Mouse (Mus musculus): Measurements from ENCODE around the gene Zdhhc14. TPM values are rescaled to one million over a fixed set of nuclear protein-coding genes. Genes with fewer than 3 reads are reported as not detected.

Zdhhc14 gene
- total and polyA plus RNA-seq, 2 experiments from 2014 or later: 0.74 to 5.2 TPM

GRCm38 (mm10) chr17:5635254-5635653 lies 142.9 kb downstream of the Zdhhc14 start:
- H3K9ac ChIP-seq (replicated peaks; ENCODE audit: low read depth, low read length): no peak overlapping the region
- 66% methylated on average over 2 of the region's 2 CpGs for WGBS
- no peak for DNase-seq (ENCODE audit: low spot score)

GRCm38 (mm10) chr17:5641436-5641835 lies 149.1 kb downstream of the Zdhhc14 start:
- DNase-seq (ENCODE audit: low spot score) (no peak), ATAC-seq (ENCODE audit: insufficient read depth, low read depth) (no peak)
- TF ChIP-seq CTCF (IDR thresholded peaks at IDR 0.05; ENCODE audit: low read depth) (no peak), EP300 (IDR thresholded peaks at IDR 0.05; ENCODE audit: low read depth) (no peak)
- 87% methylated on average over 8 of the region's 8 CpGs for WGBS
- Histone ChIP-seq H3K27me3 (ENCODE audit: control insufficient read depth, insufficient read depth, low read length) (no peaks in the 10 kb centered on the region), H3K27ac (ENCODE audit: low read depth) (no peak overlapping the region), H3K4me3 (ENCODE audit: low read depth, low read length) (no peak overlapping the region), H3K36me3 (replicated peaks; ENCODE audit: control insufficient read depth, insufficient read depth, low read length) (no peaks in the 10 kb centered on the region), H3K4me2 (ENCODE audit: low read depth, low read length) (no peak overlapping the region), H3K9ac (replicated peaks; ENCODE audit: low read depth, low read length) (no peak overlapping the region), H3K9me3 (replicated peaks; ENCODE audit: control insufficient read depth, low read length) (no peaks in the 10 kb centered on the region), H3K4me1 (ENCODE audit: control insufficient read depth, insufficient read depth) (no peaks in the 10 kb centered on the region)

More at GRCm38 (mm10) chr17:5635254-5635653, 142.9 kb downstream of the Zdhhc14 start:
- Histone ChIP-seq H3K27ac (ENCODE audit: low read depth) (no peak overlapping the region), H3K27me3 (ENCODE audit: control insufficient read depth, insufficient read depth, low read length) (no peaks in the 10 kb centered on the region), H3K4me3 (ENCODE audit: low read depth, low read length) (no peak overlapping the region), H3K9me3 (replicated peaks; ENCODE audit: control insufficient read depth, low read length) (no peaks in the 10 kb centered on the region), H3K36me3 (replicated peaks; ENCODE audit: control insufficient read depth, insufficient read depth, low read length) (no peaks in the 10 kb centered on the region), H3K4me1 (ENCODE audit: control insufficient read depth, insufficient read depth) (no peaks in the 10 kb centered on the region), H3K4me2 (ENCODE audit: low read depth, low read length) (no peak overlapping the region)
- no peak for ATAC-seq (ENCODE audit: insufficient read depth, low read depth)
- TF ChIP-seq EP300 (IDR thresholded peaks at IDR 0.05; ENCODE audit: low read depth): no peak
- no peak for TF ChIP-seq CTCF (IDR thresholded peaks at IDR 0.05; ENCODE audit: low read depth)

GRCm38 (mm10) chr17:5642918-5643721 lies 150.8 kb downstream of the Zdhhc14 start:
- DNase-seq (ENCODE audit: low spot score) (no peak), ATAC-seq (ENCODE audit: insufficient read depth, low read depth) (no peak)
- Histone ChIP-seq H3K9ac (replicated peaks; ENCODE audit: low read depth, low read length) (no peak overlapping the region), H3K27ac (ENCODE audit: low read depth) (no peak overlapping the region), H3K27me3 (ENCODE audit: control insufficient read depth, insufficient read depth, low read length) (no peaks in the 10 kb centered on the region), H3K9me3 (replicated peaks; ENCODE audit: control insufficient read depth, low read length) (no peaks in the 10 kb centered on the region), H3K4me1 (ENCODE audit: control insufficient read depth, insufficient read depth) (no peaks in the 10 kb centered on the region), H3K4me3 (ENCODE audit: low read depth, low read length) (no peak overlapping the region), H3K4me2 (ENCODE audit: low read depth, low read length) (no peak overlapping the region), H3K36me3 (replicated peaks; ENCODE audit: control insufficient read depth, insufficient read depth, low read length) (no peaks in the 10 kb centered on the region)
- 74% methylated on average over 15 of the region's 15 CpGs for WGBS
- TF ChIP-seq EP300 (IDR thresholded peaks at IDR 0.05; ENCODE audit: low read depth): no peak
- no peak for TF ChIP-seq CTCF (IDR thresholded peaks at IDR 0.05; ENCODE audit: low read depth)

GRCm38 (mm10) chr17:5650124-5650523 lies 157.8 kb downstream of the Zdhhc14 start:
- no peak overlapping the region for H3K9ac ChIP-seq (replicated peaks; ENCODE audit: low read depth, low read length)
- DNase-seq (ENCODE audit: low spot score) (no peak), ATAC-seq (ENCODE audit: insufficient read depth, low read depth) (no peak)
- TF ChIP-seq CTCF (IDR thresholded peaks at IDR 0.05; ENCODE audit: low read depth) (no peak), EP300 (IDR thresholded peaks at IDR 0.05; ENCODE audit: low read depth) (no peak)
- WGBS: 72% methylated on average over 4 of the region's 4 CpGs
- no peaks in the 10 kb centered on the region for H3K27me3 ChIP-seq (ENCODE audit: control insufficient read depth, insufficient read depth, low read length)
- no peak overlapping the region for H3K4me2 ChIP-seq (ENCODE audit: low read depth, low read length)
- no peaks in the 10 kb centered on the region for H3K36me3 ChIP-seq (replicated peaks; ENCODE audit: control insufficient read depth, insufficient read depth, low read length)
- H3K4me3 ChIP-seq (ENCODE audit: low read depth, low read length): no peak overlapping the region
- H3K27ac ChIP-seq (ENCODE audit: low read depth): no peak overlapping the region
- no peaks in the 10 kb centered on the region for H3K9me3 ChIP-seq (replicated peaks; ENCODE audit: control insufficient read depth, low read length)
- no peaks in the 10 kb centered on the region for H3K4me1 ChIP-seq (ENCODE audit: control insufficient read depth, insufficient read depth)

- TF ChIP-seq EP300 (IDR thresholded peaks at IDR 0.05; ENCODE audit: low read depth) (no peak), CTCF (IDR thresholded peaks at IDR 0.05; ENCODE audit: low read depth) (no peak)
- ATAC-seq (ENCODE audit: insufficient read depth, low read depth) (no peak), DNase-seq (ENCODE audit: low spot score) (no peak)
- WGBS: 72% methylated on average over 4 of the region's 4 CpGs
- H3K27ac ChIP-seq (ENCODE audit: low read depth): no peak overlapping the region
- H3K36me3 ChIP-seq (replicated peaks; ENCODE audit: control insufficient read depth, insufficient read depth, low read length): no peaks in the 10 kb centered on the region
- no peak overlapping the region for H3K9ac ChIP-seq (replicated peaks; ENCODE audit: low read depth, low read length)
- no peak overlapping the region for H3K4me3 ChIP-seq (ENCODE audit: low read depth, low read length)
- H3K4me1 ChIP-seq (ENCODE audit: control insufficient read depth, insufficient read depth): no peaks in the 10 kb centered on the region
- no peaks in the 10 kb centered on the region for H3K27me3 ChIP-seq (ENCODE audit: control insufficient read depth, insufficient read depth, low read length)
- H3K4me2 ChIP-seq (ENCODE audit: low read depth, low read length): no peak overlapping the region
- H3K9me3 ChIP-seq (replicated peaks; ENCODE audit: control insufficient read depth, low read length): no peaks in the 10 kb centered on the region
Measured at GRCm38 (mm10) chr17:5650642-5651041, 158.3 kb downstream of the Zdhhc14 start.

- H3K9me3 ChIP-seq (replicated peaks; ENCODE audit: control insufficient read depth, low read length): no peaks in the 10 kb centered on the region
- no peaks in the 10 kb centered on the region for H3K36me3 ChIP-seq (replicated peaks; ENCODE audit: control insufficient read depth, insufficient read depth, low read length)
- no peak overlapping the region for H3K4me2 ChIP-seq (ENCODE audit: low read depth, low read length)
- H3K9ac ChIP-seq (replicated peaks; ENCODE audit: low read depth, low read length): no peak overlapping the region
- DNase-seq (ENCODE audit: low spot score) (no peak), ATAC-seq (ENCODE audit: insufficient read depth, low read depth) (no peak)
- TF ChIP-seq EP300 (IDR thresholded peaks at IDR 0.05; ENCODE audit: low read depth) (no peak), CTCF (IDR thresholded peaks at IDR 0.05; ENCODE audit: low read depth) (no peak)
- WGBS: 68% methylated on average over 4 of the region's 4 CpGs
- H3K4me1 ChIP-seq (ENCODE audit: control insufficient read depth, insufficient read depth): no peaks in the 10 kb centered on the region
- H3K27ac ChIP-seq (ENCODE audit: low read depth): no peak overlapping the region
- H3K27me3 ChIP-seq (ENCODE audit: control insufficient read depth, insufficient read depth, low read length): no peaks in the 10 kb centered on the region
- no peak overlapping the region for H3K4me3 ChIP-seq (ENCODE audit: low read depth, low read length)
Measured at GRCm38 (mm10) chr17:5651551-5651950, 159.2 kb downstream of the Zdhhc14 start.
